Mouse (Mus musculus): ENCODE data around the gene Angel1. TPM values are rescaled to one million over a fixed set of nuclear protein-coding genes. Genes with fewer than 3 reads are reported as not detected.

Angel1 gene
- polyA plus RNA-seq, 1 experiment: 0.92 TPM

DNA sequence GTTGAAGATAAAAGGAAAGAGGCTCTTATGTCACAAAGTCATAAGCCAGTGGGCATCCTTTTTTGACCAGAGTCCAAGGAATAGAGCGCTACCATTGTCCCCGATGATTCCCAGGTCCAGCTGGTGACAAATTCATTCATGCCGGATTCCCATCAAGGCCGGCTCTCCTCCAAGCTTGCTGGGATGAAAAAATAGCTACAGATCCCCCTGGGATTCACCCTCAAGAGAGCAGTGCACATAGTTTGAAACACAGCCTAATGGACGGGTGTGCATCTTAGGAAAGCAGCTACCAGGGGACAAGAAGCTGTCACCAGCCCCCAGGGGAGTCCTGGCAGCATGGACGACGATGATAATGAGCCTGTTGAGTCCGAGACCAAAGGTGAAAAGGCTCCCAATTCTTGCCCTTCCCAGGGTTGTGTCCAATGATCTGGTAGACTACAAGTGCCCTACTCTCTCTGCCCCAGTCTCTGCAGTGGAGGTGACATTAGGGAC is 8.1 kb upstream of the Angel1 start, which contains the start of gene Lrrc74a:
TSS of gene Lrrc74a (plus strand) at position 51 of the 492 bp plus-strand sequence.
- Histone ChIP-seq H3K27me3 (ENCODE audit: control insufficient read depth, insufficient read depth, insufficient read length) (peaks cover 38% of the 10 kb centered on the region), H3K4me3 (ENCODE audit: insufficient read depth, poor library complexity, severe bottlenecking) (no peak within 1 kb of the TSS), H3K79me3 (ENCODE audit: low read depth) (no peaks in the 10 kb centered on the region), H3K79me2 (ENCODE audit: control insufficient read depth, insufficient read depth) (no peaks in the 10 kb centered on the region), H3K36me3 (ENCODE audit: control insufficient read depth, insufficient read depth) (no peaks in the 10 kb centered on the region), H3ac (ENCODE audit: control insufficient read depth, insufficient read length, low read depth) (no peak within 1 kb of the TSS)
- TF ChIP-seq MAX (IDR thresholded peaks at IDR 0.05) (no peak), CTCF (IDR thresholded peaks at IDR 0.05; ENCODE audit: control insufficient read depth, insufficient read depth, insufficient read length) (no peak)

DNA sequence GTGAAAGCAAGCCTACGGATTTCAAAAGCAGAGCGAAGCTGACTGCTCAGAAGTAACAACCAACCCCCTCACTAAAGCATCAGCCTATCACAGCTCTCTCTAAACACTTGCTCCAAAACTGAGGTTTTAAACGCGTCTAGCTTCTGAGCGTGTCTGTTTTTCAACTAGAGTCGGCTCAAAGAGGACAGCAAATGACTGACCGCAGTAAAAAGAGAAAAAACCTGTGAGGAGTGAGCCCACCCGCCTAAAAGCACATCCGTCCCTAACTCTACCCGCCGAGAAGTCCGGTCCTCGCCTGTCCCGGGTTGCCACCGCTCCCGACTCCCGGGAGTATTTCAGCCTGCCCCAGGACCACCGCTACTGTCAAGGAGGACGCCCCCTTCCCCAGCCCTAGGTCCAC is 554 bp downstream of the Angel1 start:
- Histone ChIP-seq H3K79me2 (ENCODE audit: control insufficient read depth, insufficient read depth) (no peaks in the 10 kb centered on the region), H3K27me3 (ENCODE audit: control insufficient read depth, insufficient read depth, insufficient read length) (peaks cover 6% of the 10 kb centered on the region), H3K79me3 (ENCODE audit: low read depth) (no peaks in the 10 kb centered on the region), H3K4me3 (ENCODE audit: insufficient read depth, poor library complexity, severe bottlenecking) (peak overlapping the region; percentile 36), H3ac (ENCODE audit: control insufficient read depth, insufficient read length, low read depth) (peak overlapping the region; percentile 72), H3K36me3 (ENCODE audit: control insufficient read depth, insufficient read depth) (no peaks in the 10 kb centered on the region)
- TF ChIP-seq MAX (IDR thresholded peaks at IDR 0.05): no peak
- no peak for TF ChIP-seq FOSL1 (IDR thresholded peaks at IDR 0.05; ENCODE audit: insufficient read depth, low read length, poor library complexity, severe bottlenecking)
- TF ChIP-seq MYOD1 (IDR thresholded peaks at IDR 0.05; ENCODE audit: control insufficient read depth, insufficient read length, low read depth): no peak
- no peak for TF ChIP-seq MYOG (IDR thresholded peaks at IDR 0.05; ENCODE audit: control insufficient read depth, extremely low read depth, insufficient read length)
- no peak for TF ChIP-seq USF1 (IDR thresholded peaks at IDR 0.05; ENCODE audit: low read depth)
- TF ChIP-seq CTCF (IDR thresholded peaks at IDR 0.05; ENCODE audit: control insufficient read depth, insufficient read depth, insufficient read length): no peak
- TF ChIP-seq CEBPB (IDR thresholded peaks at IDR 0.05; ENCODE audit: low read depth): no peak

DNA sequence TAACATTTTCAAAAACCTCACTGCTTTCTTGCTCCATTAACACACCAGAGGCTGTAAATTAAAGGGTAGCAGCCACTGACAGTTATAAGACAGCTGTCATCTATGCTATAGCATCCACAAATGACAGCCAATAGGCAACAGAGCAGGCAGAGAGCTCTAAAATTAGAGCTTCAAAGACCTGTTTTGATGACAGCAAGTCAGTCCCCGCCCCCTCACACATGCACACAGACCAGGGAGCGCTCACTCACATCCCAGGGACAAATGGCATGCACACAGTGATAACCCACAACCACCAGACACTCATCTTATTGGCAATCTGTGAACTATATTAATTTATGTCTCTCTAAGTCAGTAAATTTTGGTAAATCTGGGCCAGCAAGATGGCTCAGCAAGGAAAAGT is 2.0 kb downstream of the Angel1 start:
- peaks cover 17% of the 10 kb centered on the region for H3K27me3 ChIP-seq (ENCODE audit: control insufficient read depth, insufficient read depth, insufficient read length)
- H3K4me3 ChIP-seq (ENCODE audit: insufficient read depth, poor library complexity, severe bottlenecking): no peak overlapping the region
- TF ChIP-seq MYOG (IDR thresholded peaks at IDR 0.05; ENCODE audit: control insufficient read depth, extremely low read depth, insufficient read length) (no peak), CEBPB (IDR thresholded peaks at IDR 0.05; ENCODE audit: low read depth) (no peak), CTCF (IDR thresholded peaks at IDR 0.05; ENCODE audit: control insufficient read depth, insufficient read depth, insufficient read length) (no peak), MYOD1 (IDR thresholded peaks at IDR 0.05; ENCODE audit: control insufficient read depth, insufficient read length, low read depth) (no peak), MAX (IDR thresholded peaks at IDR 0.05) (no peak), USF1 (IDR thresholded peaks at IDR 0.05; ENCODE audit: low read depth) (no peak)
- no peaks in the 10 kb centered on the region for H3K79me3 ChIP-seq (ENCODE audit: low read depth)
- H3K36me3 ChIP-seq (ENCODE audit: control insufficient read depth, insufficient read depth): no peaks in the 10 kb centered on the region
- no peaks in the 10 kb centered on the region for H3K79me2 ChIP-seq (ENCODE audit: control insufficient read depth, insufficient read depth)
- H3ac ChIP-seq (ENCODE audit: control insufficient read depth, insufficient read length, low read depth): no peak overlapping the region

DNA sequence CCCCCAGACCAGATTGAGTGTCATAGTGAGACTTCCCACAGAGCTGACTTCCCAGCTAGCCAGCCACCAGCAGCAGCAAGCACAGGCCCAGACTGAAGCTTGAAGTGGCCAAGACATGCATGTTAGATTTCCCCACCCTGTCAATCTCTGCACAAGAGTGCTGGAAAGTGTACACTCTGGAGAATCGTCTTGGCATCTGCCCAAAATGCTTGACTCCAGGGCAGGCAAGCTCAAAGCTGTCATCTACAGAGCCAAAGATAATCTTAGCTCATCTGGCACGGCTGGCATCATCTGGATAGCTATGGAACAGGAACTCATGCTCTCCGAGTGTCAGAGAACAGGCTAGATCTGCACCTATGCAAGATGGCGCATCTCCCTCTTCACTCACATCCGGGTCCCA is 4.8 kb downstream of the Angel1 start:
- H3ac ChIP-seq (ENCODE audit: control insufficient read depth, insufficient read length, low read depth): no peak overlapping the region
- H3K36me3 ChIP-seq (ENCODE audit: control insufficient read depth, insufficient read depth): no peaks in the 10 kb centered on the region
- H3K79me2 ChIP-seq (ENCODE audit: control insufficient read depth, insufficient read depth): no peaks in the 10 kb centered on the region
- no peak overlapping the region for H3K4me3 ChIP-seq (ENCODE audit: insufficient read depth, poor library complexity, severe bottlenecking)
- H3K27me3 ChIP-seq (ENCODE audit: control insufficient read depth, insufficient read depth, insufficient read length): peaks cover 39% of the 10 kb centered on the region
- no peaks in the 10 kb centered on the region for H3K79me3 ChIP-seq (ENCODE audit: low read depth)
- TF ChIP-seq MAX (IDR thresholded peaks at IDR 0.05): no peak
- TF ChIP-seq MYOD1 (IDR thresholded peaks at IDR 0.05; ENCODE audit: control insufficient read depth, insufficient read length, low read depth): no peak
- TF ChIP-seq USF1 (IDR thresholded peaks at IDR 0.05; ENCODE audit: low read depth): no peak

DNA sequence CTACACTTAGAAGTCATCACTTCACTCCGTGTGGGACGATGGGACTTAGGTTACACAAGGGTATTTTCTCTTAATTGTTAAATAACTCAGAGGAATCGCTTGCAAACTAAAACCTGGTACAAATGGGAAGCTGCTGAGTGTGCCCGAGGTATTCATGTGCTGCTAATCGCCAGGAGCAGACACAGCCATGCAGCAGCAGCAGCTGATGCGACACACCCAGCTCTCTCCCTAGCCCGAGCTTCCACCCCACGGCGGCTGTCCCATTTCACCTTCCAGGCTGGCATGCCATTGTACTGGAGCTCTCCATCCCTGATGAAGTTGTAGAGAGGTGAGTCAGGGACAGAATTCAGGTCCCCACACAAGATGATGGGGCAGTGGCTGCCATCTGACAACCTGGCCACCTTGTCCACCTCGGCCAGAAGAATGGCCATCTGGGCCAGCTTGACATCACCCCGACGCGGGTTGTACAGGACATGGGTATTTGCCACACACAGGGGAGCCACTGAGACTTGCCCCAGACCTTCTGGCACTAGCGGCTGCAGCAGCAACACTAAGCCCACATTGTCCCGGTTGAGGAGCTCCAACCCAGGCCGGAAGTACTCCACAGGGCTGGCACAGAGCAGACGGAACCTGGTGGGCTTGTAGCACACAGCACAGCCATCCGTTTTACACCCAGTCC is 6.2 kb downstream of the Angel1 start:
- Histone ChIP-seq H3K36me3 (ENCODE audit: control insufficient read depth, insufficient read depth) (no peaks in the 10 kb centered on the region), H3K4me3 (ENCODE audit: insufficient read depth, poor library complexity, severe bottlenecking) (no peak overlapping the region), H3K79me2 (ENCODE audit: control insufficient read depth, insufficient read depth) (no peaks in the 10 kb centered on the region), H3K27me3 (ENCODE audit: control insufficient read depth, insufficient read depth, insufficient read length) (peaks cover 39% of the 10 kb centered on the region), H3ac (ENCODE audit: control insufficient read depth, insufficient read length, low read depth) (no peak overlapping the region), H3K79me3 (ENCODE audit: low read depth) (no peaks in the 10 kb centered on the region)
- TF ChIP-seq USF1 (IDR thresholded peaks at IDR 0.05; ENCODE audit: low read depth): no peak
- TF ChIP-seq FOSL1 (IDR thresholded peaks at IDR 0.05; ENCODE audit: insufficient read depth, low read length, poor library complexity, severe bottlenecking): no peak
- no peak for TF ChIP-seq CEBPB (IDR thresholded peaks at IDR 0.05; ENCODE audit: low read depth)
- TF ChIP-seq MAX (IDR thresholded peaks at IDR 0.05): no peak
- TF ChIP-seq MYOG (IDR thresholded peaks at IDR 0.05; ENCODE audit: control insufficient read depth, extremely low read depth, insufficient read length): no peak
- TF ChIP-seq CTCF (IDR thresholded peaks at IDR 0.05; ENCODE audit: control insufficient read depth, insufficient read depth, insufficient read length): no peak
- TF ChIP-seq MYOD1 (IDR thresholded peaks at IDR 0.05; ENCODE audit: control insufficient read depth, insufficient read length, low read depth): no peak

DNA sequence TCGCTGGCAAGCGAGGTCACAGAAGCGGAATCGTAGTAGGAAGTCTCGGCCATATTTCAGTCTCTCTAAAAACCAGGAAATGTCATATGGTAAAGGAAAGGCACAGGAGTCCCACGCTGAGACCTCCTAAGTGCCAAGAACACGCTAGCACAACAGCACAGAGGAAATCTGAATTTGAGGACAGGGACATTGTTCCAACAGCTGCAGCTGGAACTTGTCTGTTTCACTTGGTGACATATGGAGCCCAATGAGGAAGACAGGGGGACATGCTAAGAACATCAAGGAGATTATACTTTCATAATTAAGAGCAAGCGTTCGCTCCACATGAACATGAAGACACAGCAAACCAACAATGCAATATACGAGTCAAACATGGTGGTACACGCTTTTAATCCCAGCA is 9.3 kb downstream of the Angel1 start:
- TF ChIP-seq FOSL1 (IDR thresholded peaks at IDR 0.05; ENCODE audit: insufficient read depth, low read length, poor library complexity, severe bottlenecking): no peak
- TF ChIP-seq USF1 (IDR thresholded peaks at IDR 0.05; ENCODE audit: low read depth): no peak
- TF ChIP-seq MYOD1 (IDR thresholded peaks at IDR 0.05; ENCODE audit: control insufficient read depth, insufficient read length, low read depth): no peak
- TF ChIP-seq CTCF (IDR thresholded peaks at IDR 0.05; ENCODE audit: control insufficient read depth, insufficient read depth, insufficient read length): no peak
- TF ChIP-seq CEBPB (IDR thresholded peaks at IDR 0.05; ENCODE audit: low read depth): no peak
- no peak for TF ChIP-seq MYOG (IDR thresholded peaks at IDR 0.05; ENCODE audit: control insufficient read depth, extremely low read depth, insufficient read length)
- TF ChIP-seq MAX (IDR thresholded peaks at IDR 0.05): no peak
- Histone ChIP-seq H3K4me3 (ENCODE audit: insufficient read depth, poor library complexity, severe bottlenecking) (no peak overlapping the region), H3K27me3 (ENCODE audit: control insufficient read depth, insufficient read depth, insufficient read length) (peaks cover 39% of the 10 kb centered on the region), H3ac (ENCODE audit: control insufficient read depth, insufficient read length, low read depth) (no peak overlapping the region), H3K79me3 (ENCODE audit: low read depth) (no peaks in the 10 kb centered on the region), H3K36me3 (ENCODE audit: control insufficient read depth, insufficient read depth) (no peaks in the 10 kb centered on the region), H3K79me2 (ENCODE audit: control insufficient read depth, insufficient read depth) (no peaks in the 10 kb centered on the region)

All from C2C12 (cell line).